Mouse (Mus musculus) ES-E14 (cell line): ENCODE results near the gene Slc48a1.

Source experiments
- HCFC1 ChIP-seq: IDR thresholded peaks from 2 replicates; pipeline ENCODE4 v1.6.1; 2012; ENCODE audit warnings: low read length, inconsistent platforms, borderline replicate concordance; ENCODE audit not compliant: insufficient read depth
- MAFK ChIP-seq: IDR thresholded peaks from 2 replicates; pipeline ENCODE4 v1.6.1; 2014; ENCODE audit warnings: mild to moderate bottlenecking, low read depth, low read length, inconsistent platforms; ENCODE audit not compliant: insufficient read depth

DNA sequence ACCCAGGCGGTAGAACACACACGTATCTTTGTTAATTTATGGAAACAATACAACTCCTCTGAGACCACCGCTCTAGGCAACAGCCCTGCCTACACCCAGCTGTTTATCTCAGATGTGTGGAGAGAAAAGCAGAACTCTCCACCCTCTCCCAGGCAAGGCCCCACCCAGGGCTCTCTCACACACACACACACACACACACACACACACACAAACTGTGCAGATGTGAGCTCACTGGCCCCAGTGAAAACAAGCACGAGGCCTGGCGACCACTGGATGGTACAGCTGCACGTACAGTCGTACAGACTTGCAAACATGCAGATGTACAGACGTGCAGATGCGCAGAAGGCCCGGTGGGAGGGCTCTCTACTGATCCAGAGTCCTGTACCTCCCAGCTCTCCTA is 33.4 kb upstream of the Slc48a1 start:
- TF ChIP-seq MAFK: no peak
- TF ChIP-seq HCFC1: no peak
